Mouse (Mus musculus) layer of hippocampus, postnatal 25 days (tissue): ENCODE data around the gene Mettl8. TPM values are rescaled to one million over a fixed set of nuclear protein-coding genes. Genes with fewer than 3 reads are reported as not detected.

ENCODE experiments used
- DNase-seq, 2 experiments: peaks; one replicate each; pipeline ENCODE4 v3.0.0; 2022; ENCODE audit warnings: mixed read lengths in 2 of 2, low spot score in 1 of 2; ENCODE audit errors: extremely low spot score in 1 of 2
- total RNA-seq, 2 experiments: library from RNA; stranded (reverse); gene quantifications; 2 replicates each; pipeline ENCODE4 v1.2.3; 2021

The Mettl8 gene
- total RNA-seq, 2 experiments from 2014 or later: 11.9 to 14.2 TPM

DNA sequence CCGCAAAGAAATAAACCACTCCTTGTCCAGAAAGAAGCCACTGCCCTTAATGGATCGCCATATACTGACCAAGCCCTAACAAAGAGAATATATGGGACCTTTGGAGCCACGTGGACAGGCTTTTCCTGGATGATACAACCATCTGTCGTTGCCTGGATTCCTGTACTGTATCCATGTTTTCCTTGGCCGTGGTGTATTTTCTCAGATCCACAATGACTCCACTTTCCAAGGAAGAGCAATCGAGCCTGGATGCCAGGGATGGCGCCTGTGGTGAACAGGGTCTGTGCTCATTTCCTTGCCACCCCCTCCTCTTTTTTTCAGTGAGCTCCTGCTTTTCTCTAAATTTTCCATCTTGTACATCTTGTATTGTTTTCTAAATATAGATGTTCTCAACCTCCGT is 120.6 kb downstream of the Mettl8 start:
- no peak for DNase-seq

GRCm38 (mm10) chr2:70933516-70933915 is 121.9 kb downstream of the Mettl8 start:
- no peak for DNase-seq

DNA sequence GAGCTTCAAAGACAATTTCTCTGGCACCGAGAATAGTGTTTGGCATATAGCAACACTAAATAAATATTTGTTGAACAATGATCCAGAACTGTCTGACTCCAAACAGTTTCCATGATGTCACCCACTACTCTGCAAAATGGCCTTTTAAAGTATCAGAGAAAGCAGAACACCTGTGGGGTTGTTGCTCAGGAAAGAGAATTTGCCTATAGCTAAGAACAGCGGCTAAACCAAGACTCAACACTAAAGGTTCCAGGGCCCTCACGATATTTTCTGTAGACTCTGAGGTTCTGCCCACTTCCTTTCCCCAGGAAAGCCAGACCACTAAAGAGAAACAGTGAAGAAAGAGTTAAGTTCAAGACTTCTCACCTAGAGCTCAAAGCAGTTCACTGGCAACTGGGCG is 122.4 kb downstream of the Mettl8 start:
- DNase-seq: no peak

- DNase-seq: no peak
Measured at GRCm38 (mm10) chr2:70930631-70931288, 124.6 kb downstream of the Mettl8 start.

- DNase-seq: no peak
Measured at GRCm38 (mm10) chr2:70929714-70930113, 125.7 kb downstream of the Mettl8 start.

GRCm38 (mm10) chr2:70924049-70924448 is 131.3 kb downstream of the Mettl8 start:
- no peak for DNase-seq

GRCm38 (mm10) chr2:70922814-70923213 is 132.6 kb downstream of the Mettl8 start:
- DNase-seq: no peak

GRCm38 (mm10) chr2:70920937-70921596 is 134.3 kb downstream of the Mettl8 start:
- DNase-seq: no peak

DNA sequence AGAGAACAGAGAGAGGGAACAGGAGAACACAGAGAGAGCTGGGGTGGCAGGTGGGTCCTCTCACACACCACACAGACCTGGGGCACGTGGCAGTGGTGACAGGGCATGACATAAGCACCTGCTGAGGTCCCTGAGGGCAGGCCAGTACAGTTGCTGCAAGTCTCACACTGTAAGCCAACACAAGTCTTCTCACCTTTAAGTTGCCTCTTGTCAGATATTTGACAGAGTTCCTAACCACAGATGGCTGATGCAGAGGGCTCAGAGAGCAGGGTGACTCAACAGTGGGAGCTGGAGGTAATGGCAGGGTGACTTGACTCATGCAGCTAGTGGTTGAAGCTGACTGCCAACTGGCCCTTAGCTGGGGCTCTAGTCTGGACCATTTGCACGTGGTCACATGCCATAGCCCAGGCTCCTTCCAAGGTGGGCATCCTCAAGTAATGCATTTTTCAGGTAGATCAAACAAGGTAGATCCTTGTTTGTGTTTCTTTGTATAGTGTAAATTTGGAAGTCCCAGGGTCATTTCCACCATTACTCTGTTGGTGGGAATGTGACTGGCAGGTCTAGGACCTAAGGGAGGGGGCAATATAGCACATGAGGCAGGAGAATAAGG is 135.4 kb downstream of the Mettl8 start:
- no peak for DNase-seq

DNA sequence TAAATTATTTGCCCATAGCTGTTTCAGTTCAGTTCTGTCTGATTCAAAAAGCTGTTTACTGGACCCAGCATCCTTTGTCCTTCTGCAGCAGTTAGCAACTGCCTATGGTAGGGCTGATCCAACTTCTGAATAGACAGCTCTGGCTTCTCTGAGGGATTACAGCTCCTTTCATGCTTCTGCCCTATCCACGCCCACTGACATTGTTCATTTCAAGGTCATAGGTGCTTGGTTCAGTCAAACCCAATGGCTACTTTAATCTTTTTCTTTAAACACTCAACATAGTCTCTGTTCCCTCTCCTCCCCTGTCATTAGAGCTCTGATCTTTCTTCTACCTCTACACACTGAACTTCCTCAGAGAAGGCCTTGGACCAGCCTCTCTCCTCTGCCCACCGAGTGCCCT is 136.9 kb downstream of the Mettl8 start:
- no peak for DNase-seq

Other genes with a start within 250 kb of the Mettl8 start
- gene Tlk1, start 229.9 kb downstream of the Mettl8 start, total RNA-seq: 10 to 100 TPM; 65.4 to 68.1 TPM
- 10 to 100 TPM; 10.9 to 13.6 TPM for gene Dcaf17, start 255 bp downstream of the Mettl8 start, total RNA-seq
- gene Cybrd1, start 62.3 kb upstream of the Mettl8 start, total RNA-seq: 1 to 10 TPM; 4.5 to 5.4 TPM
- 100 to 1,000 TPM; 124 to 137 TPM for gene Dync1i2, start 156.1 kb upstream of the Mettl8 start, total RNA-seq